Mouse (Mus musculus) hindbrain, embryonic 10.5 days (tissue): ENCODE measurements around the gene Usf3. TPM values are rescaled to one million over a fixed set of nuclear protein-coding genes. Genes with fewer than 3 reads are reported as not detected.

Source experiments
- DNase-seq: peaks from one replicate; pipeline ENCODE4 v3.0.0-alpha.2; 2017; ENCODE audit warnings: low spot score
- H3K27ac ChIP-seq: fragments of 300-500 bp; sonication (generic); 2 replicates; pipeline ENCODE4 v1.5.1; 2016; ENCODE audit warnings: mild to moderate bottlenecking, moderate library complexity
- H3K27me3 ChIP-seq: fragments of 300-500 bp; sonication (generic); 2 replicates; pipeline ENCODE4 v1.6.1; 2016; ENCODE audit warnings: mild to moderate bottlenecking; ENCODE audit not compliant: poor library complexity, insufficient read depth, severe bottlenecking
- H3K36me3 ChIP-seq: fragments of 300-500 bp; sonication (generic); 2 replicates; pipeline ENCODE4 v1.6.1; 2016; ENCODE audit warnings: mild to moderate bottlenecking, moderate library complexity
- H3K4me1 ChIP-seq: fragments of 300-500 bp; sonication (generic); replicated peaks from 2 replicates; pipeline ENCODE4 v1.6.1; 2016; ENCODE audit warnings: mild to moderate bottlenecking
- H3K4me3 ChIP-seq: fragments of 300-500 bp; sonication (generic); 2 replicates; pipeline ENCODE4 v1.5.1; 2016; ENCODE audit warnings: mild to moderate bottlenecking, moderate library complexity
- H3K9me3 ChIP-seq: fragments of 300-500 bp; sonication (generic); 2 replicates; pipeline ENCODE4 v1.6.1; 2016; ENCODE audit warnings: mild to moderate bottlenecking, moderate library complexity
- WGBS: fragments of 180-500 bp; shearing (Covaris S2); methylation state at CpG from one replicate; pipeline ENCODE4 v1.1.7; 2016; 5-methylcytosine and 5-hydroxymethylcytosine counted together
- polyA plus RNA-seq: library from polyadenylated mRNA; unstranded; fragments of >200 nt; fragmentation: Nextera tagmentation; extraction: Ambion mirVana; gene quantifications from 2 replicates; pipeline ENCODE4 v1.2.1, GENCODE M21; 2016

The Usf3 gene
- polyA plus RNA-seq, 1 experiment from 2014 or later: 2.6 TPM

- no peak overlapping the region for H3K27ac ChIP-seq
- H3K27me3 ChIP-seq: no peaks in the 10 kb centered on the region
- no peaks in the 10 kb centered on the region for H3K36me3 ChIP-seq
- H3K4me1 ChIP-seq: no peaks in the 10 kb centered on the region
- no peak overlapping the region for H3K4me3 ChIP-seq
- no peak for DNase-seq
- 91% methylated on average over 7 of the region's 7 CpGs for WGBS
- H3K9me3 ChIP-seq: no peaks in the 10 kb centered on the region
Measured at GRCm38 (mm10) chr16:44254698-44255097, 81.7 kb downstream of the Usf3 start.

- Histone ChIP-seq H3K27ac (no peak overlapping the region), H3K4me1 (no peaks in the 10 kb centered on the region), H3K36me3 (no peaks in the 10 kb centered on the region), H3K9me3 (no peaks in the 10 kb centered on the region), H3K4me3 (no peak overlapping the region), H3K27me3 (no peaks in the 10 kb centered on the region)
- DNase-seq: no peak
- 92% methylated on average over 3 of the region's 3 CpGs for WGBS
Measured at GRCm38 (mm10) chr16:44257476-44257875, 84.4 kb downstream of the Usf3 start.

- H3K9me3 ChIP-seq: no peaks in the 10 kb centered on the region
- 70% methylated on average over 2 of the region's 2 CpGs for WGBS
- H3K27ac ChIP-seq: no peak overlapping the region
- no peaks in the 10 kb centered on the region for H3K36me3 ChIP-seq
- no peaks in the 10 kb centered on the region for H3K4me1 ChIP-seq
- H3K27me3 ChIP-seq: no peaks in the 10 kb centered on the region
- no peak overlapping the region for H3K4me3 ChIP-seq
- no peak for DNase-seq
Measured at GRCm38 (mm10) chr16:44264916-44265315, 91.9 kb downstream of the Usf3 start.

- no peaks in the 10 kb centered on the region for H3K36me3 ChIP-seq
- no peak overlapping the region for H3K27ac ChIP-seq
- H3K4me3 ChIP-seq: no peak overlapping the region
- H3K9me3 ChIP-seq: no peaks in the 10 kb centered on the region
- H3K27me3 ChIP-seq: no peaks in the 10 kb centered on the region
- DNase-seq: no peak
- 90% methylated on average over 6 of the region's 6 CpGs for WGBS
- no peaks in the 10 kb centered on the region; the same call in 1 of the 2 replicates for H3K4me1 ChIP-seq
Measured at GRCm38 (mm10) chr16:44265562-44265961, 92.5 kb downstream of the Usf3 start.

- WGBS: 91% methylated on average over 7 of the region's 7 CpGs
- no peak overlapping the region for H3K27ac ChIP-seq
- H3K27me3 ChIP-seq: no peaks in the 10 kb centered on the region
- H3K4me3 ChIP-seq: no peak overlapping the region
- H3K9me3 ChIP-seq: no peaks in the 10 kb centered on the region
- DNase-seq: no peak
- H3K36me3 ChIP-seq: no peaks in the 10 kb centered on the region
- H3K4me1 ChIP-seq: no peaks in the 10 kb centered on the region; the same call in 1 of the 2 replicates
Measured at GRCm38 (mm10) chr16:44268541-44269215, 95.6 kb downstream of the Usf3 start.

- no peak for DNase-seq
- Histone ChIP-seq H3K27ac (no peak overlapping the region), H3K9me3 (no peaks in the 10 kb centered on the region), H3K4me3 (no peak overlapping the region), H3K36me3 (no peaks in the 10 kb centered on the region), H3K4me1 (no peaks in the 10 kb centered on the region; the same call in 1 of the 2 replicates), H3K27me3 (no peaks in the 10 kb centered on the region)
- 81% methylated on average over 6 of the region's 6 CpGs for WGBS
Measured at GRCm38 (mm10) chr16:44269578-44269977, 96.5 kb downstream of the Usf3 start.

GRCm38 (mm10) chr16:44270606-44271005 lies 97.6 kb downstream of the Usf3 start:
- WGBS: 89% methylated on average over 5 of the region's 5 CpGs
- DNase-seq: no peak
- Histone ChIP-seq H3K9me3 (no peaks in the 10 kb centered on the region), H3K27ac (no peak overlapping the region), H3K4me1 (no peaks in the 10 kb centered on the region; the same call in 1 of the 2 replicates), H3K27me3 (no peaks in the 10 kb centered on the region), H3K4me3 (no peak overlapping the region), H3K36me3 (no peaks in the 10 kb centered on the region)

- Histone ChIP-seq H3K27ac (no peak overlapping the region), H3K36me3 (no peaks in the 10 kb centered on the region), H3K27me3 (no peaks in the 10 kb centered on the region), H3K4me3 (no peak overlapping the region), H3K4me1 (no peaks in the 10 kb centered on the region; the same call in 1 of the 2 replicates), H3K9me3 (no peaks in the 10 kb centered on the region)
- 71% methylated on average over 9 of the region's 9 CpGs for WGBS
- no peak for DNase-seq
Measured at GRCm38 (mm10) chr16:44271371-44272038, 98.5 kb downstream of the Usf3 start.

Other genes starting within 250 kb of the Usf3 start
- 25.1 and 31.5 TPM in 2 replicates for gene Qtrt2, start 246.4 kb upstream of the Usf3 start, polyA plus RNA-seq
- 0.25 and 0.32 TPM in 2 replicates for gene Zdhhc23, start 193.5 kb upstream of the Usf3 start, polyA plus RNA-seq
- 2.5 and 3.0 TPM in 2 replicates for gene Gramd1c, start 109.9 kb upstream of the Usf3 start, polyA plus RNA-seq
- 43.3 and 47.6 TPM in 2 replicates for gene Atp6v1a, start 33.5 kb upstream of the Usf3 start, polyA plus RNA-seq
- gene Naa50, start 33.4 kb upstream of the Usf3 start, polyA plus RNA-seq: 78.0 and 123 TPM in 2 replicates
- 0.05 and 0.09 TPM in 2 replicates for gene Sidt1, start 159.9 kb downstream of the Usf3 start, polyA plus RNA-seq
- gene Spice1, start 173.9 kb downstream of the Usf3 start, polyA plus RNA-seq: 21.7 and 28.1 TPM in 2 replicates
- gene Cfap44, start 221.6 kb downstream of the Usf3 start, polyA plus RNA-seq: 3.0 and 4.4 TPM in 2 replicates